Mouse (Mus musculus) layer of hippocampus, adult 8-10 months (tissue): ENCODE results near the gene Nanp. TPM values are rescaled to one million over a fixed set of nuclear protein-coding genes. Genes with fewer than 3 reads are reported as not detected.

Experiments
- DNase-seq, 2 experiments: peaks; one replicate each; pipeline ENCODE4 v3.0.0; 2022; ENCODE audit warnings: low spot score in 2 of 2
- total RNA-seq, 4 experiments: library from RNA; stranded (reverse); gene quantifications; 2 replicates each; pipeline ENCODE4 v1.2.4; 2022

The Nanp gene
- total RNA-seq, 4 experiments from 2014 or later, result 16.1 to 26.7 (median 22.6) TPM

- DNase-seq, result no peak
These were observed 40.2 kb downstream of the Nanp start for GRCm38 (mm10) chr2:150999021-150999420.

- DNase-seq, result no peak
These were observed 41.6 kb downstream of the Nanp start for GRCm38 (mm10) chr2:150997618-150998017.

- no peak for DNase-seq
These were observed 43.9 kb downstream of the Nanp start for GRCm38 (mm10) chr2:150995324-150995723.

GRCm38 (mm10) chr2:150991050-150991449, 48.1 kb downstream of the Nanp start:
- DNase-seq, result no peak

GRCm38 (mm10) chr2:150990506-150990905, 48.7 kb downstream of the Nanp start:
- DNase-seq, result no peak

- no peak for DNase-seq
These were observed 53.8 kb downstream of the Nanp start for GRCm38 (mm10) chr2:150985359-150985758.

GRCm38 (mm10) chr2:150982051-150982450, 57.1 kb downstream of the Nanp start:
- DNase-seq, result no peak

GRCm38 (mm10) chr2:150981524-150981923, 57.7 kb downstream of the Nanp start:
- DNase-seq, result no peak

GRCm38 (mm10) chr2:150979861-150980620, 59.2 kb downstream of the Nanp start:
- DNase-seq, result no peak

Other genes with a start within 250 kb of the Nanp start
- gene Abhd12, start 134.7 kb downstream of the Nanp start, total RNA-seq, result 100 to 1,000 TPM; 331 to 348 (median 335) TPM
- gene Gins1, start 134.0 kb downstream of the Nanp start, total RNA-seq, result 1 to 10 TPM in 3 of 4 experiments, under 1 TPM in 1; 0.81 to 3.7 (median 1.4) TPM
- gene Ninl, start within 50 bp of the Nanp start, total RNA-seq, result 1 to 10 TPM; 5.2 to 7.4 (median 6.4) TPM
- not detected for gene Gm14151, start 53.0 kb upstream of the Nanp start, total RNA-seq
- not detected for gene Gm14147, start 58.8 kb upstream of the Nanp start, total RNA-seq